Mouse (Mus musculus) liver, embryonic 11.5 days (tissue): ENCODE data around the gene Gm10803. TPM values are rescaled to one million over a fixed set of nuclear protein-coding genes. Genes with fewer than 3 reads are reported as not detected.

Experiments used
- ATAC-seq: fragments of 200-750 bp; cut with Nextera tagmentation; replicated peaks from 2 replicates; pipeline ENCODE4 v1.8.0; 2017; ENCODE audit warnings: moderate number of reproducible peaks, mild to moderate bottlenecking, moderate TSS enrichment, moderate library complexity; ENCODE audit not compliant: low FRiP score
- DNase-seq: peaks from one replicate; pipeline ENCODE4 v3.0.0-alpha.2; 2017; ENCODE audit warnings: low spot score
- H3K27ac ChIP-seq: fragments of 300-500 bp; sonication (generic); 2 replicates; pipeline ENCODE4 v1.5.1; 2014; ENCODE audit warnings: mild to moderate bottlenecking, low read depth, low read length, control low read depth
- H3K27me3 ChIP-seq: fragments of 300-500 bp; sonication (generic); replicated peaks from 2 replicates; pipeline ENCODE4 v1.6.1; 2014; ENCODE audit warnings: low read length, mixed read lengths; ENCODE audit not compliant: control insufficient read depth, insufficient read depth
- H3K36me3 ChIP-seq: fragments of 300-500 bp; sonication (generic); 2 replicates; pipeline ENCODE4 v1.6.1; 2014; ENCODE audit warnings: mild to moderate bottlenecking, low read length, moderate library complexity, mixed read lengths; ENCODE audit not compliant: control insufficient read depth, insufficient read depth
- H3K4me1 ChIP-seq: fragments of 300-500 bp; sonication (generic); replicated peaks from 2 replicates; pipeline ENCODE4 v1.6.1; 2014; ENCODE audit warnings: low read length, mixed read lengths; ENCODE audit not compliant: control insufficient read depth, insufficient read depth
- H3K4me2 ChIP-seq: fragments of 300-500 bp; sonication (generic); 2 replicates; pipeline ENCODE4 v1.6.1; 2014; ENCODE audit warnings: mild to moderate bottlenecking, control low read depth, moderate library complexity
- H3K4me3 ChIP-seq: fragments of 300-500 bp; sonication (generic); 2 replicates; pipeline ENCODE4 v1.5.1; 2014; ENCODE audit warnings: low read depth, low read length, control low read depth
- H3K9ac ChIP-seq: fragments of 300-500 bp; sonication (generic); 2 replicates; pipeline ENCODE4 v1.6.1; 2014; ENCODE audit warnings: low read depth, low read length, control low read depth
- H3K9me3 ChIP-seq: fragments of 300-500 bp; sonication (generic); 2 replicates; pipeline ENCODE4 v1.6.1; 2016; ENCODE audit warnings: low read length, inconsistent platforms, mixed read lengths; ENCODE audit not compliant: control insufficient read depth
- WGBS: fragments of 180-500 bp; shearing (Covaris S2); extraction: QIAGEN DNeasy Blood & Tissue Kit; methylation state at CpG from one replicate; pipeline ENCODE4 v1.1.7; 2014; 5-methylcytosine and 5-hydroxymethylcytosine counted together
- polyA plus RNA-seq: library from polyadenylated mRNA; unstranded; fragments of >200 nt; fragmentation: Nextera tagmentation; extraction: Ambion mirVana; gene quantifications from 2 replicates; pipeline ENCODE4 v1.2.1, GENCODE M21; 2014

Gm10803 gene
- polyA plus RNA-seq, 1 experiment from 2014 or later, result not detected

- ATAC-seq (no peak), DNase-seq (no peak)
- Histone ChIP-seq H3K27ac (no peak overlapping the region), H3K4me3 (no peak overlapping the region), H3K36me3 (no peaks in the 10 kb centered on the region), H3K9ac (no peak overlapping the region), H3K27me3 (no peaks in the 10 kb centered on the region; the same call in 1 of the 2 replicates), H3K4me2 (no peak overlapping the region), H3K9me3 (no peaks in the 10 kb centered on the region), H3K4me1 (peaks cover 2% of the 10 kb centered on the region; the same call in 1 of the 2 replicates)
- 29% methylated on average over 3 of the region's 3 CpGs for WGBS
Measured at GRCm38 (mm10) chr2:93581271-93581670, 20.9 kb downstream of the Gm10803 start.

- no peak for DNase-seq
- H3K4me2 ChIP-seq, result no peak overlapping the region
- peaks cover 2% of the 10 kb centered on the region; the same call in 1 of the 2 replicates for H3K4me1 ChIP-seq
- 55% methylated on average over 1 of the region's 1 CpGs for WGBS
- no peak overlapping the region for H3K27ac ChIP-seq
- no peak overlapping the region for H3K9ac ChIP-seq
- no peaks in the 10 kb centered on the region for H3K36me3 ChIP-seq
- no peaks in the 10 kb centered on the region for H3K9me3 ChIP-seq
- no peak overlapping the region for H3K4me3 ChIP-seq
- no peak for ATAC-seq
- H3K27me3 ChIP-seq, result no peaks in the 10 kb centered on the region
Measured at GRCm38 (mm10) chr2:93585821-93586220, 25.5 kb downstream of the Gm10803 start.

DNA sequence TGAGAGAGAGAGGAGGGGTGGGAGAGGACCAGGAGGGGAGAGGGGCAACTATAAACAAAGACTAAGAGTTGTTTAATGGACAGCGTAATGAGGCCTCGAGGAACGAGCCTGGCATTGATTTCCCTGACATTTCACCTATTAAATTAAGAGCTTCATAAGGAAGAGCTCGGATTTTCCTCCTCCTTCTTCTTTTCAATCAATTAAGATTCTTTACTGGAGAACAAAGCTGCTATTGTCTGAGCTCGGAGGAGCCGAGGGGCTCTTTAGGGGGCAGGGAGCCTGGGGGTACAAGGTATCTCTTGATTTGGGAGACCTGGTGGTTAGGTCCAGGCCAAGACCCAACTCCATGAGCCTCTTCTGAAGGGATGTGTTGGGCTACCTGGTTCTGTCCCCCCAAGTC, 27.1 kb downstream of the Gm10803 start:
- Histone ChIP-seq H3K4me3 (no peak overlapping the region), H3K27ac (no peak overlapping the region), H3K9me3 (no peaks in the 10 kb centered on the region), H3K9ac (no peak overlapping the region), H3K4me2 (no peak overlapping the region), H3K36me3 (no peaks in the 10 kb centered on the region), H3K27me3 (no peaks in the 10 kb centered on the region), H3K4me1 (peaks cover 2% of the 10 kb centered on the region; the same call in 1 of the 2 replicates)
- ATAC-seq, result no peak
- WGBS, result 58% methylated on average over 6 of the region's 6 CpGs
- no peak for DNase-seq

DNA sequence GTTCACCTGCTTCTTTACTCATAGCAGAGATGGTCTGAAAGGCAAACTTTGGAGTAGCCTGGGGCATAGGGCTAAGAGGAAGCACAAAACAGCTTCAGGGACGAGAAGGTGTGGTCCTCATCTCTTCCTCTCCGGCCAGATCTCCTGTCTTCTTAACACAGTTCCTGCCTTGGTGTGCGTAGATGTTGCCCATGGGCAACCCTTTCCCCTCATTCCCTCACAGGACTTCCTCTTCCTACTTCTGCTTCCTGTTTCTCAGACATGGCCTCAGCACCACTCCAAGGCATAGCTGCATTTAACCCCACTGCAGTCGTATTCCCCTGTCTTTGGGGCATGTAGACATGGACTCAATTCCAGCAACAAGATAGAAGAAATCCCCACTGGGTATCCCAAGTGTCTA, 29.5 kb downstream of the Gm10803 start:
- no peaks in the 10 kb centered on the region for H3K4me1 ChIP-seq
- H3K9me3 ChIP-seq, result no peaks in the 10 kb centered on the region
- no peak overlapping the region for H3K4me2 ChIP-seq
- ATAC-seq (no peak), DNase-seq (no peak)
- no peak overlapping the region for H3K4me3 ChIP-seq
- 42% methylated on average over 4 of the region's 4 CpGs for WGBS
- H3K27me3 ChIP-seq, result no peaks in the 10 kb centered on the region
- no peaks in the 10 kb centered on the region for H3K36me3 ChIP-seq
- H3K27ac ChIP-seq, result no peak overlapping the region
- H3K9ac ChIP-seq, result no peak overlapping the region

DNA sequence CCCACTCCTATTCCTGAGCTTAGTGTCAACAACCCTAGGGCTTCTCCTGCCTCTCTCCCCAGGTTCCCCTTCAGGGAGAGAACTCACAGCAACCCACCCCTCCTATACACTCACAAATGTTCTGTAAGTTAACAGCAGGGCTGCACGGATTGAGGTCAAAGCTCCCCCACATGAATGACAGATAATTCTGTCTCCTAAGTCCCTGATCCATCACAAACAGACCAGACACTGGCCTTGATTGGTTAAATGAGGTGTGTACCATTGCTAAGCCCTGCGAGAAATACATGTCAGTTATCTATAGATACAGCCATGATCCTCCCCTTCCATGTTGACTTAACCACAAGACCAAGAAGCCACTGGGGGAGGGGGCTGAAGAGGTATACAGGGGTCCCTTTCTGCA, 31.3 kb downstream of the Gm10803 start:
- WGBS, result 43% methylated on average over 2 of the region's 2 CpGs
- Histone ChIP-seq H3K4me2 (no peak overlapping the region), H3K4me3 (no peak overlapping the region), H3K27ac (no peak overlapping the region), H3K9ac (no peak overlapping the region), H3K27me3 (no peaks in the 10 kb centered on the region), H3K36me3 (no peaks in the 10 kb centered on the region), H3K4me1 (no peaks in the 10 kb centered on the region), H3K9me3 (no peaks in the 10 kb centered on the region)
- DNase-seq, result no peak
- no peak for ATAC-seq

DNA sequence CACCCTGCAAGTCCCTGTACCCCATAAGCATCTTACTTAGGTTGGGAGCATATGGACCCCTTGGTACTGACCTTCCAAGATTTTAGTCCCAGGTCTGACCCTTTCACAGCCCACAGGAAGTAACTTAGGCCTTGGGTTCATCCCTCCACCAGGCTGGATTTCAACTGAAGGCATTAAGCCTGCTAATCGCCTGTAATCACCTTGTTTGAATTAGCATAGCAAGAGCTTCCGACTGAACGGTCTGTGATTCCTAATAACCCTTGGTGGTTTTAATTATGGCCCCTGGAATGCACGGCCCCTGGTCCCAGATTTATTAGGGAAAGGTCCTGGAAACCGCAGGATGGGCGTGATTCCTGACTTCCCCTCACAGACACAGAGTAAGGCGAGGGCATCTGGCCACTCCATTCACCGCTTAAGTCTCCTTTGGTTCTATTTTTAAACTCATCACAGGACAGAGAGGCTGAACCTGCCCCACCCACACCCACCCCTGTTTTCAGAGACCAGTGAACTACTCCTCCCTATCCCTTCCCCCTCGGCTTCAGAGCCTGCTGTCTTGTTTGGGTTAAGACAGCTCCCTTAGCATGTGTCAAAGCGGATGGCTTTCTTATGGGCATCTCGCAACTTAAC, 31.9 kb downstream of the Gm10803 start:
- ATAC-seq (no peak), DNase-seq (no peak)
- Histone ChIP-seq H3K4me3 (no peak overlapping the region), H3K4me2 (no peak overlapping the region), H3K4me1 (no peaks in the 10 kb centered on the region), H3K27ac (no peak overlapping the region), H3K9me3 (no peaks in the 10 kb centered on the region), H3K27me3 (no peaks in the 10 kb centered on the region), H3K36me3 (no peaks in the 10 kb centered on the region), H3K9ac (no peak overlapping the region)
- 48% methylated on average over 11 of the region's 11 CpGs for WGBS

- ATAC-seq (no peak), DNase-seq (no peak)
- no peak overlapping the region for H3K4me3 ChIP-seq
- WGBS, result 80% methylated on average over 10 of the region's 10 CpGs
- no peaks in the 10 kb centered on the region for H3K27me3 ChIP-seq
- no peaks in the 10 kb centered on the region for H3K36me3 ChIP-seq
- H3K9me3 ChIP-seq, result no peaks in the 10 kb centered on the region
- H3K4me1 ChIP-seq, result no peaks in the 10 kb centered on the region
- no peak overlapping the region for H3K9ac ChIP-seq
- no peak overlapping the region for H3K4me2 ChIP-seq
- H3K27ac ChIP-seq, result no peak overlapping the region
Measured at GRCm38 (mm10) chr2:93593121-93593520, 32.8 kb downstream of the Gm10803 start.

DNA sequence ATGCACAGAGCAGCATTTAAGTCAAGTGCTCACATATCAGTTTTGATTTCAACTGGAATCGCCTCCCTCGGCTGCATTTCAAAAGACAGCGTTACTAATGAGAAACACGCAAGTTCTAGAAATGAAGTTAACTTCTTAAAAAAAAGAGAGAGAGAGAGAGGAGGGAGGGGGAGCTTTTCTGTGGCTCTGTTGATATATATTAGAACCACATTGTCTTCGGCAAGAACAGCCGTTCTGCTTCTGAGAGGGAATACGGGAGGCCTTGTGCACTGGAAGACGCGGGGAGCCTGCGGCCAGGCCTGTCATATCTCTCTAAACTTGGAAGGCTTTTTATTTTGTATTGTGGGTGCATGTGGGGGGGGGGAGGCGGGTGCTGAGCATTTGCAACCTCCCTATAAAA, 36.8 kb downstream of the Gm10803 start:
- no peak overlapping the region for H3K9ac ChIP-seq

GRCm38 (mm10) chr2:93599731-93600130, 39.4 kb downstream of the Gm10803 start:
- Histone ChIP-seq H3K27me3 (no peaks in the 10 kb centered on the region), H3K4me2 (no peak overlapping the region), H3K4me1 (no peaks in the 10 kb centered on the region), H3K27ac (no peak overlapping the region), H3K4me3 (no peak overlapping the region), H3K9ac (no peak overlapping the region), H3K36me3 (no peaks in the 10 kb centered on the region), H3K9me3 (no peaks in the 10 kb centered on the region)
- WGBS, result 39% methylated on average over 9 of the region's 9 CpGs
- DNase-seq (no peak), ATAC-seq (no peak)

More for the DNA sequence above, 36.8 kb downstream of the Gm10803 start:
- ATAC-seq (no peak), DNase-seq (no peak)
- Histone ChIP-seq H3K9me3 (no peaks in the 10 kb centered on the region), H3K27ac (no peak overlapping the region), H3K4me3 (no peak overlapping the region), H3K4me1 (no peaks in the 10 kb centered on the region), H3K36me3 (no peaks in the 10 kb centered on the region), H3K27me3 (no peaks in the 10 kb centered on the region), H3K4me2 (no peak overlapping the region)
- 81% methylated on average over 11 of the region's 11 CpGs for WGBS
